Mouse (Mus musculus) stomach, embryonic 15.5 days (tissue): ENCODE data around the gene 4933412E24Rik. TPM values are rescaled to one million over a fixed set of nuclear protein-coding genes. Genes with fewer than 3 reads are reported as not detected.

Source experiments
- ATAC-seq: fragments of 200-750 bp; cut with Nextera tagmentation; 2 replicates; pipeline ENCODE4 v1.8.0; 2017; ENCODE audit warnings: low read depth, moderate number of reproducible peaks, moderate TSS enrichment; ENCODE audit not compliant: insufficient read depth, low FRiP score
- H3K27ac ChIP-seq: fragments of 300-500 bp; sonication (generic); 2 replicates; pipeline ENCODE4 v1.5.1; 2015; ENCODE audit warnings: mild to moderate bottlenecking, inconsistent platforms
- H3K27me3 ChIP-seq: fragments of 300-500 bp; sonication (generic); replicated peaks from 2 replicates; pipeline ENCODE4 v1.6.1; 2015; ENCODE audit warnings: inconsistent platforms
- H3K36me3 ChIP-seq: fragments of 300-500 bp; sonication (generic); 2 replicates; pipeline ENCODE4 v1.6.1; 2015; ENCODE audit warnings: inconsistent platforms
- H3K4me1 ChIP-seq: fragments of 300-500 bp; sonication (generic); 2 replicates; pipeline ENCODE4 v1.6.1; 2015; ENCODE audit warnings: inconsistent platforms
- H3K4me2 ChIP-seq: fragments of 300-500 bp; sonication (generic); 2 replicates; pipeline ENCODE4 v1.6.1; 2015; ENCODE audit warnings: mild to moderate bottlenecking, inconsistent platforms
- H3K4me3 ChIP-seq: fragments of 300-500 bp; sonication (generic); replicated peaks from 2 replicates; pipeline ENCODE4 v1.5.1; 2015; ENCODE audit warnings: inconsistent platforms
- H3K9ac ChIP-seq: fragments of 300-500 bp; sonication (generic); 2 replicates; pipeline ENCODE4 v1.6.1; 2015; ENCODE audit warnings: inconsistent platforms
- H3K9me3 ChIP-seq: fragments of 300-500 bp; sonication (generic); 2 replicates; pipeline ENCODE4 v1.6.1; 2016; ENCODE audit warnings: inconsistent platforms
- WGBS: fragments of 180-500 bp; shearing (Covaris S2); methylation state at CpG from one replicate; pipeline ENCODE4 v1.1.7; 2015; 5-methylcytosine and 5-hydroxymethylcytosine counted together
- polyA plus RNA-seq: library from polyadenylated mRNA; unstranded; fragments of >200 nt; fragmentation: Nextera tagmentation; extraction: Ambion mirVana; gene quantifications from 2 replicates; pipeline ENCODE4 v1.2.1, GENCODE M21; 2015

4933412E24Rik gene
- polyA plus RNA-seq = not detected in 2 replicates

GRCm38 (mm10) chr15:60016513-60016912 lies at the start of gene 4933412E24Rik:
TSS of gene 4933412E24Rik (minus strand) at chr15:60016613.
- no peak within 1 kb of the TSS for H3K27ac ChIP-seq
- no peaks in the 10 kb centered on the region for H3K9me3 ChIP-seq
- no peak within 1 kb of the TSS for H3K4me3 ChIP-seq
- no peak within 1 kb of the TSS for H3K4me2 ChIP-seq
- no peak within 1 kb of the TSS for H3K9ac ChIP-seq
- no peak for ATAC-seq
- no peaks in the 10 kb centered on the region for H3K36me3 ChIP-seq
- 89% methylated on average over 7 of the region's 7 CpGs for WGBS
- no peaks in the 10 kb centered on the region for H3K4me1 ChIP-seq
- no peaks in the 10 kb centered on the region for H3K27me3 ChIP-seq

- no peak overlapping the region for H3K9ac ChIP-seq
- 57% methylated on average over 3 of the region's 3 CpGs for WGBS
- no peaks in the 10 kb centered on the region for H3K9me3 ChIP-seq
- no peaks in the 10 kb centered on the region for H3K27me3 ChIP-seq
- H3K4me2 ChIP-seq = no peak overlapping the region
- no peaks in the 10 kb centered on the region for H3K4me1 ChIP-seq
- H3K36me3 ChIP-seq = no peaks in the 10 kb centered on the region
- H3K27ac ChIP-seq = no peak overlapping the region
- no peak for ATAC-seq
- H3K4me3 ChIP-seq = no peak overlapping the region
Measured at GRCm38 (mm10) chr15:60030728-60031127, 14.3 kb upstream of the 4933412E24Rik start.

GRCm38 (mm10) chr15:60021256-60021655 lies 4.8 kb upstream of the 4933412E24Rik start:
- Histone ChIP-seq H3K9me3 (no peaks in the 10 kb centered on the region), H3K27ac (no peak overlapping the region), H3K9ac (no peak overlapping the region), H3K4me2 (no peak overlapping the region), H3K4me1 (no peaks in the 10 kb centered on the region), H3K36me3 (no peaks in the 10 kb centered on the region), H3K27me3 (no peaks in the 10 kb centered on the region), H3K4me3 (no peak overlapping the region)
- WGBS = 27% methylated on average over 3 of the region's 3 CpGs
- no peak for ATAC-seq

- ATAC-seq = no peak
- no peaks in the 10 kb centered on the region for H3K36me3 ChIP-seq
- H3K9ac ChIP-seq = no peak overlapping the region
- H3K4me1 ChIP-seq = no peaks in the 10 kb centered on the region
- no peak overlapping the region for H3K4me3 ChIP-seq
- no peak overlapping the region for H3K4me2 ChIP-seq
- no peaks in the 10 kb centered on the region for H3K27me3 ChIP-seq
- WGBS = 87% methylated on average over 4 of the region's 4 CpGs
- H3K9me3 ChIP-seq = no peaks in the 10 kb centered on the region
- no peak overlapping the region for H3K27ac ChIP-seq
Measured at GRCm38 (mm10) chr15:60010199-60010598, 6.2 kb downstream of the 4933412E24Rik start.

- Histone ChIP-seq H3K27ac (no peak overlapping the region), H3K4me1 (no peaks in the 10 kb centered on the region), H3K9ac (no peak overlapping the region), H3K9me3 (no peaks in the 10 kb centered on the region), H3K4me3 (no peak overlapping the region), H3K27me3 (no peaks in the 10 kb centered on the region), H3K36me3 (no peaks in the 10 kb centered on the region), H3K4me2 (no peak overlapping the region)
- ATAC-seq = no peak
- WGBS = 84% methylated on average over 3 of the region's 3 CpGs
Measured at GRCm38 (mm10) chr15:60009610-60010009, 6.8 kb downstream of the 4933412E24Rik start.

- H3K27me3 ChIP-seq = no peaks in the 10 kb centered on the region
- H3K27ac ChIP-seq = no peak overlapping the region
- no peak overlapping the region for H3K4me2 ChIP-seq
- no peak for ATAC-seq
- no peaks in the 10 kb centered on the region for H3K9me3 ChIP-seq
- H3K4me1 ChIP-seq = no peaks in the 10 kb centered on the region
- no peaks in the 10 kb centered on the region for H3K36me3 ChIP-seq
- H3K9ac ChIP-seq = no peak overlapping the region
- H3K4me3 ChIP-seq = no peak overlapping the region
- 72% methylated on average over 4 of the region's 4 CpGs for WGBS
Measured at GRCm38 (mm10) chr15:59983777-59984176, 32.6 kb downstream of the 4933412E24Rik start.

- no peak overlapping the region for H3K27ac ChIP-seq
- no peak overlapping the region for H3K4me3 ChIP-seq
- ATAC-seq = no peak; the same call in 1 of the 2 replicates
- no peaks in the 10 kb centered on the region for H3K4me1 ChIP-seq
- no peak overlapping the region for H3K9ac ChIP-seq
- 29% methylated on average over 3 of the region's 3 CpGs for WGBS
- no peak overlapping the region for H3K4me2 ChIP-seq
- no peaks in the 10 kb centered on the region for H3K9me3 ChIP-seq
- no peaks in the 10 kb centered on the region for H3K27me3 ChIP-seq
- H3K36me3 ChIP-seq = no peaks in the 10 kb centered on the region
Measured at GRCm38 (mm10) chr15:59975310-59975709, 41.1 kb downstream of the 4933412E24Rik start.

GRCm38 (mm10) chr15:59974584-59974983 lies 41.8 kb downstream of the 4933412E24Rik start:
- 60% methylated on average over 5 of the region's 5 CpGs for whole genome bisulfite sequencing
- Histone ChIP-seq H3K27me3 (no peaks in the 10 kb centered on the region), H3K9me3 (no peaks in the 10 kb centered on the region), H3K4me3 (no peak overlapping the region), H3K27ac (no peak overlapping the region), H3K36me3 (no peaks in the 10 kb centered on the region), H3K4me1 (no peaks in the 10 kb centered on the region), H3K4me2 (no peak overlapping the region), H3K9ac (no peak overlapping the region)
- no peak for ATAC-seq

- H3K27me3 ChIP-seq = no peaks in the 10 kb centered on the region
- no peak overlapping the region for H3K27ac ChIP-seq
- no peak overlapping the region for H3K4me2 ChIP-seq
- H3K4me1 ChIP-seq = no peaks in the 10 kb centered on the region
- no peak for ATAC-seq
- H3K9me3 ChIP-seq = no peaks in the 10 kb centered on the region
- H3K36me3 ChIP-seq = no peaks in the 10 kb centered on the region
- no peak overlapping the region for H3K9ac ChIP-seq
- H3K4me3 ChIP-seq = no peak overlapping the region
- 72% methylated on average over 7 of the region's 7 CpGs for WGBS
Measured at GRCm38 (mm10) chr15:59973651-59974519, 42.5 kb downstream of the 4933412E24Rik start.
